Mouse (Mus musculus) forebrain, embryonic 13.5 days (tissue): ENCODE measurements around the gene Plpp3. TPM values are rescaled to one million over a fixed set of nuclear protein-coding genes. Genes with fewer than 3 reads are reported as not detected.

Experiments used
- ATAC-seq: fragments of 200-750 bp; cut with Nextera tagmentation; 2 replicates; pipeline ENCODE4 v1.8.0; 2017
- H3K27ac ChIP-seq: fragments of 300-500 bp; sonication (generic); 2 replicates; pipeline ENCODE4 v1.5.1; 2015; ENCODE audit warnings: inconsistent platforms, mild to moderate bottlenecking, moderate library complexity
- H3K27me3 ChIP-seq: fragments of 300-500 bp; sonication (generic); 2 replicates; pipeline ENCODE4 v1.6.1; 2015; ENCODE audit warnings: mild to moderate bottlenecking, inconsistent platforms
- H3K36me3 ChIP-seq: fragments of 300-500 bp; sonication (generic); 2 replicates; pipeline ENCODE4 v1.6.1; 2015; ENCODE audit warnings: mild to moderate bottlenecking, inconsistent platforms; ENCODE audit not compliant: poor library complexity, severe bottlenecking
- H3K4me1 ChIP-seq: fragments of 300-500 bp; sonication (generic); 2 replicates; pipeline ENCODE4 v1.6.1; 2015; ENCODE audit warnings: inconsistent platforms
- H3K4me2 ChIP-seq: fragments of 300-500 bp; sonication (generic); 2 replicates; pipeline ENCODE4 v1.6.1; 2015; ENCODE audit warnings: inconsistent platforms, mild to moderate bottlenecking, moderate library complexity
- H3K4me3 ChIP-seq: fragments of 300-500 bp; sonication (generic); 2 replicates; pipeline ENCODE4 v1.5.1; 2015; ENCODE audit warnings: mild to moderate bottlenecking, inconsistent platforms
- H3K9ac ChIP-seq: fragments of 300-500 bp; sonication (generic); 2 replicates; pipeline ENCODE4 v1.6.1; 2015; ENCODE audit warnings: mild to moderate bottlenecking, inconsistent platforms
- H3K9me3 ChIP-seq: fragments of 300-500 bp; sonication (generic); replicated peaks from 2 replicates; pipeline ENCODE4 v1.6.1; 2016; ENCODE audit warnings: inconsistent platforms
- WGBS: fragments of 180-500 bp; shearing (Covaris S2); methylation state at CpG from one replicate; pipeline ENCODE4 v1.1.7; 2015; 5-methylcytosine and 5-hydroxymethylcytosine counted together
- polyA plus RNA-seq: library from polyadenylated mRNA; unstranded; fragments of >200 nt; fragmentation: Nextera tagmentation; extraction: Ambion mirVana; gene quantifications from 2 replicates; pipeline ENCODE4 v1.2.1, GENCODE M21; 2015

Gene Plpp3
- polyA plus RNA-seq, result 85.7 and 87.9 TPM in 2 replicates

GRCm38 (mm10) chr4:105157276-105158168 is at the start of gene Plpp3:
Plpp3 (plus strand) TSS chr4:105157347.
- WGBS, result under 1% methylated on average over 77 of the region's 77 CpGs
- Histone ChIP-seq H3K27me3 (no peaks in the 10 kb centered on the region), H3K9ac (peak within 1 kb of the TSS; percentile 97), H3K9me3 (no peaks in the 10 kb centered on the region), H3K4me2 (peak within 1 kb of the TSS; percentile 80), H3K4me1 (peaks cover 41% of the 10 kb centered on the region), H3K4me3 (peak within 1 kb of the TSS; percentile 89), H3K27ac (peak within 1 kb of the TSS; percentile 93), H3K36me3 (peaks cover 10% of the 10 kb centered on the region; the same call in 1 of the 2 replicates)
- peak; percentile 87 for ATAC-seq

GRCm38 (mm10) chr4:105107943-105108640 is 49.1 kb upstream of the Plpp3 start:
- 45% methylated on average over 12 of the region's 12 CpGs for WGBS
- ATAC-seq, result no peak
- Histone ChIP-seq H3K9ac (no peak overlapping the region), H3K27me3 (no peaks in the 10 kb centered on the region), H3K9me3 (no peaks in the 10 kb centered on the region), H3K4me1 (peaks cover 20% of the 10 kb centered on the region), H3K36me3 (no peaks in the 10 kb centered on the region), H3K4me2 (peak overlapping the region; percentile 87), H3K27ac (no peak overlapping the region), H3K4me3 (peak overlapping the region; percentile 9; the same call in 1 of the 2 replicates)

GRCm38 (mm10) chr4:105108641-105109198 is 48.4 kb upstream of the Plpp3 start:
- Histone ChIP-seq H3K4me2 (peak overlapping the region; percentile 87), H3K27me3 (no peaks in the 10 kb centered on the region), H3K4me1 (peaks cover 20% of the 10 kb centered on the region), H3K36me3 (no peaks in the 10 kb centered on the region), H3K9me3 (no peaks in the 10 kb centered on the region), H3K9ac (peak overlapping the region; percentile 83), H3K4me3 (peak overlapping the region; percentile 74), H3K27ac (no peak overlapping the region)
- 0 out of 2 replicates have a peak, but pooled peaks have one; percentile 9 for ATAC-seq
- WGBS, result 11% methylated on average over 5 of the region's 5 CpGs

- no peaks in the 10 kb centered on the region for H3K36me3 ChIP-seq
- no peaks in the 10 kb centered on the region for H3K9me3 ChIP-seq
- peak within 1 kb of the TSS; percentile 83 for H3K9ac ChIP-seq
- peaks cover 20% of the 10 kb centered on the region for H3K4me1 ChIP-seq
- peak within 1 kb of the TSS; percentile 74 for H3K4me3 ChIP-seq
- peak; percentile 95 for ATAC-seq
- under 1% methylated on average over 43 of the region's 80 CpGs for WGBS
- peak within 1 kb of the TSS; percentile 87 for H3K4me2 ChIP-seq
- peak within 1 kb of the TSS; percentile 54; the same call in 1 of the 2 replicates for H3K27ac ChIP-seq
- no peaks in the 10 kb centered on the region for H3K27me3 ChIP-seq
These were observed 47.8 kb upstream of the Plpp3 start, which contains the start of gene Prkaa2 for GRCm38 (mm10) chr4:105109199-105109989. Prkaa2 (minus strand) TSS chr4:105109890.

GRCm38 (mm10) chr4:105109990-105110683 is 47.0 kb upstream of the Plpp3 start:
- peak overlapping the region; percentile 87 for H3K4me2 ChIP-seq
- peak; percentile 72 for ATAC-seq
- H3K4me1 ChIP-seq, result peaks cover 20% of the 10 kb centered on the region
- 3% methylated on average over 24 of the region's 24 CpGs for WGBS
- H3K9ac ChIP-seq, result peak overlapping the region; percentile 83
- no peaks in the 10 kb centered on the region for H3K36me3 ChIP-seq
- no peaks in the 10 kb centered on the region for H3K27me3 ChIP-seq
- H3K27ac ChIP-seq, result peak overlapping the region; percentile 54; the same call in 1 of the 2 replicates
- H3K4me3 ChIP-seq, result peak overlapping the region; percentile 74
- no peaks in the 10 kb centered on the region for H3K9me3 ChIP-seq

- Histone ChIP-seq H3K4me3 (peak overlapping the region; percentile 74), H3K36me3 (no peaks in the 10 kb centered on the region), H3K9ac (peak overlapping the region; percentile 83), H3K27me3 (no peaks in the 10 kb centered on the region), H3K4me2 (peak overlapping the region; percentile 87), H3K9me3 (no peaks in the 10 kb centered on the region), H3K4me1 (peaks cover 20% of the 10 kb centered on the region), H3K27ac (no peak overlapping the region)
- WGBS, result 57% methylated on average over 4 of the region's 4 CpGs
- ATAC-seq, result no peak
These were observed 46.5 kb upstream of the Plpp3 start for GRCm38 (mm10) chr4:105110684-105111035.

GRCm38 (mm10) chr4:105111770-105112169 is 45.4 kb upstream of the Plpp3 start:
- no peak overlapping the region for H3K27ac ChIP-seq
- H3K36me3 ChIP-seq, result no peaks in the 10 kb centered on the region
- no peak overlapping the region for H3K4me3 ChIP-seq
- H3K9ac ChIP-seq, result no peak overlapping the region
- no peaks in the 10 kb centered on the region for H3K9me3 ChIP-seq
- H3K27me3 ChIP-seq, result no peaks in the 10 kb centered on the region
- ATAC-seq, result no peak
- 90% methylated on average over 11 of the region's 11 CpGs for WGBS
- H3K4me1 ChIP-seq, result peaks cover 20% of the 10 kb centered on the region
- H3K4me2 ChIP-seq, result no peak overlapping the region

GRCm38 (mm10) chr4:105113042-105113441 is 44.1 kb upstream of the Plpp3 start:
- H3K4me3 ChIP-seq, result no peak overlapping the region
- H3K4me2 ChIP-seq, result no peak overlapping the region
- no peak overlapping the region for H3K9ac ChIP-seq
- no peaks in the 10 kb centered on the region for H3K27me3 ChIP-seq
- H3K4me1 ChIP-seq, result peaks cover 20% of the 10 kb centered on the region
- no peaks in the 10 kb centered on the region for H3K9me3 ChIP-seq
- H3K36me3 ChIP-seq, result no peaks in the 10 kb centered on the region
- no peak overlapping the region for H3K27ac ChIP-seq
- no peak for ATAC-seq
- WGBS, result 85% methylated on average over 5 of the region's 5 CpGs

- Histone ChIP-seq H3K27me3 (no peaks in the 10 kb centered on the region), H3K9ac (no peak overlapping the region), H3K4me2 (no peak overlapping the region), H3K9me3 (no peaks in the 10 kb centered on the region), H3K4me3 (no peak overlapping the region), H3K27ac (no peak overlapping the region), H3K36me3 (no peaks in the 10 kb centered on the region), H3K4me1 (peaks cover 16% of the 10 kb centered on the region)
- 80% methylated on average over 3 of the region's 3 CpGs for WGBS
- no peak for ATAC-seq
These were observed 43.7 kb upstream of the Plpp3 start for GRCm38 (mm10) chr4:105113468-105113867.

- H3K4me1 ChIP-seq, result no peaks in the 10 kb centered on the region
- no peak overlapping the region for H3K9ac ChIP-seq
- 72% methylated on average over 6 of the region's 6 CpGs for WGBS
- H3K4me3 ChIP-seq, result no peak overlapping the region
- H3K36me3 ChIP-seq, result no peaks in the 10 kb centered on the region
- no peak for ATAC-seq
- H3K9me3 ChIP-seq, result no peaks in the 10 kb centered on the region
- H3K4me2 ChIP-seq, result no peak overlapping the region
- H3K27ac ChIP-seq, result no peak overlapping the region
- no peaks in the 10 kb centered on the region for H3K27me3 ChIP-seq
These were observed 36.1 kb upstream of the Plpp3 start for GRCm38 (mm10) chr4:105121081-105121480.

GRCm38 (mm10) chr4:105122429-105122828 is 34.7 kb upstream of the Plpp3 start:
- Histone ChIP-seq H3K4me2 (no peak overlapping the region), H3K9ac (no peak overlapping the region), H3K4me3 (no peak overlapping the region), H3K27me3 (no peaks in the 10 kb centered on the region), H3K27ac (no peak overlapping the region), H3K9me3 (no peaks in the 10 kb centered on the region), H3K4me1 (no peaks in the 10 kb centered on the region), H3K36me3 (no peaks in the 10 kb centered on the region)
- WGBS, result 39% methylated on average over 8 of the region's 8 CpGs
- ATAC-seq, result no peak
